Mouse (Mus musculus) mouse embryonic stem cell (cell line): ENCODE results near the gene Prss16.

ENCODE experiments used
- in situ Hi-C, 2 experiments: fragments of 300-500 bp; cut with MboI; formaldehyde crosslinking; loops; 1 replicate in 1 of 2; 3 replicates in 1 of 2; pipeline ENCODE4 v1.14.3; 2019 to 2020; ENCODE audit warnings: low sequenced_read_pairs in 2 of 2, low pct_unique_long_range_greater_than_20kb in 1 of 2, mixed read lengths in 1 of 2; ENCODE audit not compliant: unreplicated experiment in 1 of 2

The Prss16 gene

GRCm38 (mm10) chr13:22039951-22040463 lies 30.5 kb upstream of the Prss16 start:
- in situ Hi-C loops, result loop anchor here (10.0 to 25.0 kb wide), 5 partner anchors 178 to 1697 kb away; partner anchors contain the start of genes Hist1h1c (in 1 of the 2), Hist1h2ai (in 1 of the 2), Hist1h2bb (in 1 of the 2) and Hist1h2bl (in 1 of the 2)

GRCm38 (mm10) chr13:22039364-22039763 lies 29.8 kb upstream of the Prss16 start:
- in situ Hi-C loops, result loop anchor here (10.0 to 25.0 kb wide), 4 partner anchors 177 to 1698 kb away; partner anchors contain the start of genes Hist1h1c (in 1 of the 2), Hist1h2ai (in 1 of the 2), Hist1h2bb (in 1 of the 2) and Hist1h2bl (in 1 of the 2)

- in situ Hi-C loops, result loop anchor here (10.0 to 25.0 kb wide), 4 partner anchors 175 to 1700 kb away; partner anchors contain the start of genes Hist1h1c (in 1 of the 2), Hist1h2ai (in 1 of the 2), Hist1h2bb (in 1 of the 2) and Hist1h2bl (in 1 of the 2)
Measured at GRCm38 (mm10) chr13:22037415-22037814, 27.9 kb upstream of the Prss16 start.

GRCm38 (mm10) chr13:22036986-22037385 lies 27.4 kb upstream of the Prss16 start:
- in situ Hi-C loops, result loop anchor here (10.0 to 25.0 kb wide), 4 partner anchors 175 to 1700 kb away; partner anchors contain the start of genes Hist1h1c (in 1 of the 2), Hist1h2ai (in 1 of the 2), Hist1h2bb (in 1 of the 2) and Hist1h2bl (in 1 of the 2)

GRCm38 (mm10) chr13:22036149-22036956 lies 26.8 kb upstream of the Prss16 start:
- in situ Hi-C loops, result loop anchor here (10.0 to 25.0 kb wide), 4 partner anchors 174 to 1701 kb away; partner anchors contain the start of genes Hist1h1c (in 1 of the 2), Hist1h2ai (in 1 of the 2), Hist1h2bb (in 1 of the 2) and Hist1h2bl (in 1 of the 2)

- in situ Hi-C loops, result loop anchor here (10.0 to 25.0 kb wide), 4 partner anchors 173 to 1702 kb away; partner anchors contain the start of genes Hist1h1c (in 1 of the 2), Hist1h2ai (in 1 of the 2), Hist1h2bb (in 1 of the 2) and Hist1h2bl (in 1 of the 2)
Measured at GRCm38 (mm10) chr13:22035267-22036148, 26.0 kb upstream of the Prss16 start, which contains the start of the genes Hist1h2ah and Hist1h2bk. Gene Hist1h2ah, minus strand, starts transcription at chr13:22035568. Gene Hist1h2bk, plus strand, starts transcription at chr13:22035870.

- in situ Hi-C loops, result loop anchor here (5.0 to 25.0 kb wide), 5 partner anchors 107 to 1703 kb away; partner anchors contain the start of genes Hist1h1c (in 1 of the 2), Hist1h2ai (in 1 of the 2), Hist1h2bb (in 1 of the 2) and Hist1h2bl (in 1 of the 2)
Measured at GRCm38 (mm10) chr13:22034443-22035266, 25.1 kb upstream of the Prss16 start.

- in situ Hi-C loops, result loop anchor here (5.0 to 25.0 kb wide), 5 partner anchors 107 to 1703 kb away; partner anchors contain the start of genes Hist1h1c (in 1 of the 2), Hist1h2ai (in 1 of the 2), Hist1h2bb (in 1 of the 2) and Hist1h2bl (in 1 of the 2)
Measured at GRCm38 (mm10) chr13:22033741-22034442, 24.4 kb upstream of the Prss16 start.

- in situ Hi-C loops, result loop anchor here (5.0 to 25.0 kb wide), 5 partner anchors 103 to 1707 kb away; partner anchors contain the start of genes Hist1h1c (in 1 of the 2), Hist1h2ai (in 1 of the 2), Hist1h2bb (in 1 of the 2) and Hist1h2bl (in 1 of the 2)
Measured at GRCm38 (mm10) chr13:22030493-22030892, 21.0 kb upstream of the Prss16 start.

GRCm38 (mm10) chr13:22029928-22030327 lies 20.4 kb upstream of the Prss16 start:
- in situ Hi-C loops, result loop anchor here (5.0 to 25.0 kb wide), 7 partner anchors 55 to 1707 kb away; partner anchors contain the start of genes Hist1h1c (in 1 of the 2), Hist1h2ai (in 1 of the 2), Hist1h2bb (in 1 of the 2) and Hist1h2bl (in 1 of the 2)

- in situ Hi-C loops, result loop anchor here (5.0 to 25.0 kb wide), 5 partner anchors 54 to 1708 kb away; partner anchors contain the start of genes Hist1h1c (in 1 of the 2), Hist1h2bb (in 1 of the 2) and Hist1h3c (in 1 of the 2)
Measured at GRCm38 (mm10) chr13:22028673-22029460, 19.3 kb upstream of the Prss16 start.

GRCm38 (mm10) chr13:22026058-22027031 lies 16.8 kb upstream of the Prss16 start:
- in situ Hi-C loops, result loop anchor here (5.0 to 25.0 kb wide), 5 partner anchors 52 to 1711 kb away; partner anchors contain the start of genes Hist1h1c (in 1 of the 2), Hist1h2bb (in 1 of the 2) and Hist1h3c (in 1 of the 2)

- in situ Hi-C loops, result loop anchor here (5.0 to 25.0 kb wide), 5 partner anchors 47 to 785 kb away; no protein-coding TSS in a partner anchor
Measured at GRCm38 (mm10) chr13:22022241-22022640, 12.7 kb upstream of the Prss16 start.
